Mouse (Mus musculus) bone marrow macrophage, adult 2 months (primary cell): ENCODE measurements around the gene Trappc4.

Source experiments
- CTCF ChIP-seq: IDR thresholded peaks from 2 replicates; pipeline ENCODE4 v1.5.1; 2012; ENCODE audit warnings: low read depth, mild to moderate bottlenecking, low read length, moderate library complexity
- POLR2A ChIP-seq: IDR thresholded peaks from 2 replicates; pipeline ENCODE4 v1.6.1; 2012; ENCODE audit warnings: mild to moderate bottlenecking, low read depth, low read length, borderline replicate concordance

GRCm38 (mm10) chr9:44378153-44378730, 29.2 kb downstream of the Trappc4 start:
- no peak for TF ChIP-seq CTCF
- TF ChIP-seq POLR2A: no peak
